Mouse (Mus musculus): ENCODE measurements at regions not wholly inside any gene's neighbourhood (a gene's known extent, or its start where the extent isn't known, plus 50 kb on each side); places are given as distances from the start of the nearest gene placed in this dataset.

- H3K4me1 ChIP-seq: no peaks in the 10 kb centered on the region
- no peak overlapping the region for H3K9ac ChIP-seq
- no peaks in the 10 kb centered on the region for H3K36me3 ChIP-seq
- ATAC-seq (ENCODE audit: low FRiP score, low read depth): no peak
- H3K9me3 ChIP-seq: no peaks in the 10 kb centered on the region
- H3K4me3 ChIP-seq: no peak overlapping the region
- H3K27ac ChIP-seq: no peak overlapping the region
- 69% methylated on average over 3 of the region's 3 CpGs for WGBS
- no peak overlapping the region for H3K4me2 ChIP-seq (replicated peaks)
- peaks cover 15% of the 10 kb centered on the region for H3K27me3 ChIP-seq
Observed at GRCm38 (mm10) chr3:70097813-70098212, 90.4 kb downstream of the Otol1 start.

- Histone ChIP-seq H3K4me3 (no peak overlapping the region), H3K27me3 (peaks cover 17% of the 10 kb centered on the region), H3K4me1 (no peaks in the 10 kb centered on the region), H3K27ac (no peak overlapping the region), H3K9me3 (no peaks in the 10 kb centered on the region), H3K9ac (no peak overlapping the region), H3K4me2 (replicated peaks) (no peak overlapping the region), H3K36me3 (no peaks in the 10 kb centered on the region)
- WGBS: 52% methylated on average over 7 of the region's 7 CpGs
- no peak for ATAC-seq (ENCODE audit: low FRiP score, low read depth)
Observed at GRCm38 (mm10) chr3:70102091-70102490, 94.7 kb downstream of the Otol1 start.

- no peak overlapping the region for H3K4me3 ChIP-seq
- no peak overlapping the region for H3K4me2 ChIP-seq (replicated peaks)
- WGBS: 64% methylated on average over 10 of the region's 10 CpGs
- no peak for ATAC-seq (ENCODE audit: low FRiP score, low read depth)
- H3K27ac ChIP-seq: no peak overlapping the region
- H3K9me3 ChIP-seq: no peaks in the 10 kb centered on the region
- no peaks in the 10 kb centered on the region for H3K4me1 ChIP-seq
- peaks cover 17% of the 10 kb centered on the region for H3K27me3 ChIP-seq
- no peaks in the 10 kb centered on the region for H3K36me3 ChIP-seq
- H3K9ac ChIP-seq: no peak overlapping the region
Observed at GRCm38 (mm10) chr3:70102593-70103213, 95.3 kb downstream of the Otol1 start.

- Histone ChIP-seq H3K9me3 (no peaks in the 10 kb centered on the region), H3K27me3 (peaks cover 17% of the 10 kb centered on the region), H3K9ac (peak overlapping the region; percentile 71), H3K27ac (peak overlapping the region; percentile 58; the same call in 1 of the 2 replicates), H3K4me3 (peak overlapping the region; percentile 46), H3K4me2 (replicated peaks) (peak overlapping the region; percentile 77), H3K4me1 (no peaks in the 10 kb centered on the region), H3K36me3 (no peaks in the 10 kb centered on the region)
- peak; percentile 57 for ATAC-seq (ENCODE audit: low FRiP score, low read depth)
- WGBS: 6% methylated on average over 21 of the region's 21 CpGs
Observed at GRCm38 (mm10) chr3:70103983-70104827, 96.8 kb downstream of the Otol1 start.

DNA sequence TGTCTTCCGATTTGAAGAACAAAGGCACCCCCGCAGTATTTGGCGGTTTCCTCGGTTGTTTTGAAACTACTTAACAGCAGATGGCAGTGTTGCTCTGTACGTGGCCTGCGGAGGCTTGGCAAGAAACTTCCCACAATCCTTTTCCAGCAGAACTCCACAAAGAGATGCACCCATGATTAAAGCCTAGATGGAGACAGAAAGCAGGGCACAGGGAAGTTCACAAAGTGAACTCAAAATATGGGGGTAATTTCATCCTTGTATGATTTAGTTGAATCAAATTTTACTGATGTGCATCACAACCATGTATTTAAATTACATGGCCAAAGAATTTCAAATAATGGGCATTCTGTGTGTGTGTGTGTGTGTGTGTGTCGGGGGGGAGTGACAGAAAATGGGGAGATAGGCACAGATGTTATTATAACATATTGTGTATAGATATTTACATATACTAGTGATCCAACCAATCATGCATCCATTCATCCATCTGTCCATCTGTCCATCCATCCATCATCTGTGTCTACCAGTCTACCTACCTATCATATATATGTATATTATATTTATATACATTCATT lies 97.5 kb downstream of the Otol1 start:
- Histone ChIP-seq H3K9me3 (no peaks in the 10 kb centered on the region), H3K27ac (no peak overlapping the region), H3K4me1 (no peaks in the 10 kb centered on the region), H3K36me3 (no peaks in the 10 kb centered on the region), H3K4me2 (replicated peaks) (peak overlapping the region; percentile 77), H3K4me3 (peak overlapping the region; percentile 46), H3K27me3 (peaks cover 17% of the 10 kb centered on the region), H3K9ac (peak overlapping the region; percentile 71)
- 14% methylated on average over 7 of the region's 7 CpGs for WGBS
- peak; percentile 51; the same call in 1 of the 2 replicates for ATAC-seq (ENCODE audit: low FRiP score, low read depth)

GRCm38 (mm10) chr3:70105561-70105960 lies 98.1 kb downstream of the Otol1 start:
- Histone ChIP-seq H3K4me3 (no peak overlapping the region), H3K4me1 (no peaks in the 10 kb centered on the region), H3K27me3 (peaks cover 17% of the 10 kb centered on the region), H3K9me3 (no peaks in the 10 kb centered on the region), H3K9ac (no peak overlapping the region), H3K4me2 (replicated peaks) (no peak overlapping the region), H3K36me3 (no peaks in the 10 kb centered on the region), H3K27ac (no peak overlapping the region)
- 84% methylated on average over 1 of the region's 1 CpGs for WGBS
- ATAC-seq (ENCODE audit: low FRiP score, low read depth): no peak

DNA sequence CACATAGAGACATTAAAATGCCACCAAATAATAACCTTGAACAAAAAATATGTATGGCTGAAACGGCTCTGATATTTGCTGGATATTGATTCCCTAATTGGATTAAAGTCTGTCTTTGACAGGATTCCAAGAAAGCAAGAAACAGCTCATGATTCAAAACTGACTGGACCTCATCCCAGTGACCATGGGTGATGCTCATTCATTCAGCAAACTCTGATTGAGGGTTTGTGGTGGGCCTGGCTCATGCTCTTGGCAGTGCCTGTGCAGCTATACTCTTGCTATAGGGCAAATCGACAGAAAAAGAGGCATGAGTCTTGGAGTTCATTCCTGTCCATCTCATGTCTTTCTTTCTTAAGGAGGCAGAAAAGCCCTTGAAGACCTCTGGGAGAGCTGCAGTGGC lies 98.7 kb downstream of the Otol1 start:
- Histone ChIP-seq H3K27ac (no peak overlapping the region), H3K4me2 (replicated peaks) (no peak overlapping the region), H3K36me3 (no peaks in the 10 kb centered on the region), H3K4me3 (no peak overlapping the region), H3K4me1 (no peaks in the 10 kb centered on the region), H3K9me3 (no peaks in the 10 kb centered on the region), H3K27me3 (peaks cover 17% of the 10 kb centered on the region), H3K9ac (no peak overlapping the region)
- 76% methylated on average over 2 of the region's 2 CpGs for WGBS
- ATAC-seq (ENCODE audit: low FRiP score, low read depth): no peak

GRCm38 (mm10) chr3:70126212-70126611 lies 118.8 kb downstream of the Otol1 start:
- H3K4me1 ChIP-seq: no peaks in the 10 kb centered on the region
- no peaks in the 10 kb centered on the region for H3K36me3 ChIP-seq
- no peak overlapping the region for H3K9ac ChIP-seq
- H3K4me2 ChIP-seq (replicated peaks): no peak overlapping the region
- H3K4me3 ChIP-seq: no peak overlapping the region
- H3K27ac ChIP-seq: no peak overlapping the region
- 71% methylated on average over 1 of the region's 1 CpGs for WGBS
- H3K9me3 ChIP-seq: no peaks in the 10 kb centered on the region
- no peak for ATAC-seq (ENCODE audit: low FRiP score, low read depth)
- no peaks in the 10 kb centered on the region for H3K27me3 ChIP-seq

GRCm38 (mm10) chr3:70130241-70131029 lies 123.0 kb downstream of the Otol1 start:
- H3K9me3 ChIP-seq: no peaks in the 10 kb centered on the region
- H3K27me3 ChIP-seq: no peaks in the 10 kb centered on the region
- H3K36me3 ChIP-seq: no peaks in the 10 kb centered on the region
- H3K4me3 ChIP-seq: no peak overlapping the region
- no peak overlapping the region for H3K4me2 ChIP-seq (replicated peaks)
- peak; percentile 69 for ATAC-seq (ENCODE audit: low FRiP score, low read depth)
- 65% methylated on average over 8 of the region's 8 CpGs for WGBS
- no peak overlapping the region for H3K27ac ChIP-seq
- H3K9ac ChIP-seq: no peak overlapping the region
- H3K4me1 ChIP-seq: no peaks in the 10 kb centered on the region

GRCm38 (mm10) chr3:70134963-70135362 lies 127.5 kb downstream of the Otol1 start:
- peak; percentile 64; the same call in 1 of the 2 replicates for ATAC-seq (ENCODE audit: low FRiP score, low read depth)
- no peaks in the 10 kb centered on the region for H3K36me3 ChIP-seq
- H3K4me2 ChIP-seq (replicated peaks): no peak overlapping the region
- no peak overlapping the region for H3K4me3 ChIP-seq
- H3K9me3 ChIP-seq: no peaks in the 10 kb centered on the region
- H3K4me1 ChIP-seq: 0 out of 2 replicates have a peak, but pooled peaks cover 5% of the 10 kb centered on the region
- 14% methylated on average over 2 of the region's 2 CpGs for WGBS
- no peak overlapping the region for H3K27ac ChIP-seq
- H3K27me3 ChIP-seq: no peaks in the 10 kb centered on the region
- H3K9ac ChIP-seq: no peak overlapping the region

- no peak for ATAC-seq (ENCODE audit: low FRiP score, low read depth)
- no peak overlapping the region for H3K4me3 ChIP-seq
- WGBS: 45% methylated on average over 2 of the region's 2 CpGs
- no peak overlapping the region for H3K27ac ChIP-seq
- no peak overlapping the region for H3K4me2 ChIP-seq (replicated peaks)
- no peak overlapping the region for H3K9ac ChIP-seq
- no peaks in the 10 kb centered on the region for H3K9me3 ChIP-seq
- 0 out of 2 replicates have a peak, but pooled peaks cover 5% of the 10 kb centered on the region for H3K4me1 ChIP-seq
- no peaks in the 10 kb centered on the region for H3K27me3 ChIP-seq
- no peaks in the 10 kb centered on the region for H3K36me3 ChIP-seq
Observed at GRCm38 (mm10) chr3:70138488-70138887, 131.1 kb downstream of the Otol1 start.

GRCm38 (mm10) chr3:70138926-70139325 lies 131.5 kb downstream of the Otol1 start:
- H3K27me3 ChIP-seq: no peaks in the 10 kb centered on the region
- no peak overlapping the region for H3K9ac ChIP-seq
- H3K4me2 ChIP-seq (replicated peaks): no peak overlapping the region
- no peak overlapping the region for H3K27ac ChIP-seq
- no peak for ATAC-seq (ENCODE audit: low FRiP score, low read depth)
- 33% methylated on average over 4 of the region's 4 CpGs for WGBS
- no peak overlapping the region for H3K4me3 ChIP-seq
- H3K4me1 ChIP-seq: 0 out of 2 replicates have a peak, but pooled peaks cover 5% of the 10 kb centered on the region
- no peaks in the 10 kb centered on the region for H3K9me3 ChIP-seq
- H3K36me3 ChIP-seq: no peaks in the 10 kb centered on the region

Data from limb, embryonic 13.5 days (tissue).